Mouse (Mus musculus) splenic B cell, adult 2 months (primary cell): ENCODE measurements around the gene Sohlh1.
"Not testable (repeated sequence)": the region's sequence is repeated elsewhere in the genome, so short reads cannot be mapped to it uniquely, and the experiment has no call there.

Source experiments
- DNase-seq: peaks from one replicate; pipeline ENCODE4 v3.0.0-alpha.2; 2011; ENCODE audit warnings: low read depth, low spot score
- H3K27me3 ChIP-seq: 2 replicates; pipeline ENCODE4 v1.6.1; 2012; ENCODE audit warnings: mild to moderate bottlenecking, low read length, moderate library complexity, mixed read lengths; ENCODE audit not compliant: control insufficient read depth, poor library complexity, insufficient read depth, severe bottlenecking
- H3K36me3 ChIP-seq: 2 replicates; pipeline ENCODE4 v1.6.1; 2012; ENCODE audit warnings: mild to moderate bottlenecking, low read length, moderate library complexity, mixed read lengths; ENCODE audit not compliant: control insufficient read depth, poor library complexity, insufficient read depth, severe bottlenecking

Gene Sohlh1

DNA sequence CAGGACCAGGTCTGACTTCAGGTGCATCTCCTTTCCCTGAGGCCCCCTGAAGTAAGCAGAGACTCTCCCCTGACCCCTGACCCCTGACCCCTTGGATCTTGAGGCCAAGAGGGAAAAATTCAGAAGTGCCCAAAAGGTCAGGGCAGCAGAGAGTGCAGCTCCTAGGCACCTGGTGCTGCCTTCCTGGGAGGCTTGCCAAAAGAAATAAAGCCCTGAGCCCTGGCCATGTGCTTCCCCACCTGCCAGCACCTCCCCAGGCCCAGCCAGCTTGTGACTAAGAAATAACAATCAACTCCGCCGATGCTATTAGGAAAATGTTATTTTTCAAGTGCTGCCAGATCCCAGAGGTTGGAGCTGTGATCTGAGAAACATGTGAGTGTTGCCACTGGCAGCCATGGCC lies 15.0 kb upstream of the Sohlh1 start:
- Histone ChIP-seq H3K36me3 (no peaks in the 10 kb centered on the region), H3K27me3 (no peaks in the 10 kb centered on the region)
- no peak for DNase-seq

DNA sequence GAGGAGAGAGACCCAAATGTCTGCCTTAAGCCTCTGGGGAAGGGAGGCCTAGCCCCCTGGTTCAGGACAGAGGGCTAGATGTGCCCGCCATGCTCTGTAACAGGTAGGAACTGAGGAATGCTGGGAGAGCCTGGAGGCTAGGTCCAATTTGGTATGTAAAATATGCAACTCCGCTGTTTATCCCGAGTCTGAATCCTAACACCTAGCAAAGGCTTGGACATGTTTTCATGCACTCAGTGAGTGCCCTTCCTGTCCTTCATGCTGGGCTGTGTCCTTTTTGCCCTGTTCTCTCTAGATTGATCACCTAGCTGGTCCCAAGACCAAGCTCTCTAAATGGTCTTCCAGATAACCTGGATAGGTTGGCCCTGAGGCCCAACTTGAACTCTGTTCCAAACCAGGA lies 12.8 kb upstream of the Sohlh1 start:
- no peaks in the 10 kb centered on the region for H3K36me3 ChIP-seq
- H3K27me3 ChIP-seq, result no peaks in the 10 kb centered on the region
- DNase-seq, result no peak

DNA sequence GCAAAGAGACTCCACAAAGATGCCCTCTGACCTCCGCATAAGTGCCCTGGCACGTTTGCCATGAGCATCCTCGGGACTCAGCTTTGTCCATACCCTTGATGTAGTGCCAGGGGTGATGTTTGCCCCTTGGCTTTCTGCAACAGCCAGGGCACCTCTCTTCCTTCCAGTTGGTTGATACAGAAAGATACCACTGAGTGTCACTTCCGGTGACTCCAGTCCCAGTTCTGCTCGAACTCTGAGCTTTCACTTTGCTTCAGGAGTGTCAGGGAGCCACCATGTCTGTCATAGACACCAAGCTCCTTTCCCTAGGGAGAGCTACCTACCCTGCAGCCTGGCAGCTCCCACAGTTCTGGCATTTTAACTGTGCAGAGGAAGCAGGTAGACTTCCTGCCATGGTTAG lies 7.0 kb upstream of the Sohlh1 start:
- no peak for DNase-seq
- no peaks in the 10 kb centered on the region for H3K36me3 ChIP-seq
- H3K27me3 ChIP-seq, result no peaks in the 10 kb centered on the region

DNA sequence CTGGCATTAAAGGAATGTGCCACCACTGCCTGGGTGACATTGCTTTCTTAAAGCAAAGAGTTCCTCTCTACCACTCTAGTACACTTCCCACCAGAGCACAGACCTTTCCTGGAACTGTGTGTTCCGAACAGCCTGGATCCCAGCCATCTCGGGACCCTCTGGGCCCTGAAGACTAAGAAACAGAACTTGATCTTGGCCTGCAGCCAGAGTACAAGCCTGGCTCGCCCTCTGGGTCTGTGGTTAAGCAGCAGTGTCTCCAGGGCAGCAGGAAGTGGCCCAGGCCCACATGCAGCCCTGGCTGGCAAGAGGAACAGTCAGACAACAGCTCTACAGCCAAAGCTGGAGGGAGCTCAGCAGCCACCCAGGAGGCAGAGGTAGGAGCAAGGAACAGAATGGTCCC lies 5.6 kb upstream of the Sohlh1 start:
- DNase-seq, result no peak
- Histone ChIP-seq H3K27me3 (no peaks in the 10 kb centered on the region), H3K36me3 (no peaks in the 10 kb centered on the region)

DNA sequence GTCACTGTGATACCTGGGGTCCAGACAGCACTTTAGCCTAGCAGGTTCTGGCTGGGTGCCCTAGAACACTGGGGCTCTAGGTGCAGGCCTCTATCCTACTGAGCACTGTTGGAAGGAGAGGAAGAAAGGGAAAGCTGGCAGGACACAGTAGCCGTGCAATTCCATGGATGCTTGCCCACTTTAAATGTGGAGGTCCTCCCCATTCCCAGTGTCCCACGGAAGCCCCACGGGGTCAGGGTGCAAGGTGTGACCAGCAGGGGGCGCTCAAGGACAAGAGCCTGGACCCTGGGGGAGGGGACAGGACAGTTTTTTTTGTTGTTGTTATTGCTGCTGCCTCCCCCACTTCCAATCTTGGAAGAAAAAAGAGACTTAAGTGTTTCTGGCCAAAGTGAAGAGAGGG lies 3.3 kb upstream of the Sohlh1 start:
- no peaks in the 10 kb centered on the region for H3K27me3 ChIP-seq
- peak; percentile 51 for DNase-seq
- no peaks in the 10 kb centered on the region for H3K36me3 ChIP-seq

GRCm38 (mm10) chr2:25846516-25846915 lies 532 bp downstream of the Sohlh1 start:
- no peak for DNase-seq
- Histone ChIP-seq H3K27me3 (no peaks in the 10 kb centered on the region), H3K36me3 (no peaks in the 10 kb centered on the region)

GRCm38 (mm10) chr2:25844097-25844496 lies 3.0 kb downstream of the Sohlh1 start:
- DNase-seq, result no peak
- Histone ChIP-seq H3K36me3 (no peaks in the 10 kb centered on the region), H3K27me3 (no peaks in the 10 kb centered on the region)

- no peaks in the 10 kb centered on the region for H3K27me3 ChIP-seq
- H3K36me3 ChIP-seq, result no peaks in the 10 kb centered on the region
- DNase-seq, result no peak
Observed at GRCm38 (mm10) chr2:25842758-25843157, 4.3 kb downstream of the Sohlh1 start.

DNA sequence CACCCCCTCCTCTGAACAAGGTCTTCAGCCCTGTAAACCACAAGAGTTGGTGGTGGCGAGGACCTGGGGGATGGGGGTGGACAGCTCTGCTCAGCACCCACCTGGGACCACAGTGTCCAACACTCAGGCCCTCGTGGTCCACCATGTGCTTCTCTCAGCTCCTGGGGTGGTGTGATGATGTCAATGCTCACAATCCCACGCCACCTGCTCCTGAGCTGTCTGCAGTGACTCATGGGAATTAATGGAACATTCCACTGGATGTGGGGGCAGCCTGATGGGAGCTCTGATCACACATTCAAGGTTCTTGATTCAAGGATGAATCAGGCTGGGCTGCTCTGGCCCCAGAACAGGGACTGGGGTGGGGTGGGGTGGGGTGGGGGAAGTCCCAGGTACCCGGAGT lies 4.9 kb downstream of the Sohlh1 start:
- no peak for DNase-seq

DNA sequence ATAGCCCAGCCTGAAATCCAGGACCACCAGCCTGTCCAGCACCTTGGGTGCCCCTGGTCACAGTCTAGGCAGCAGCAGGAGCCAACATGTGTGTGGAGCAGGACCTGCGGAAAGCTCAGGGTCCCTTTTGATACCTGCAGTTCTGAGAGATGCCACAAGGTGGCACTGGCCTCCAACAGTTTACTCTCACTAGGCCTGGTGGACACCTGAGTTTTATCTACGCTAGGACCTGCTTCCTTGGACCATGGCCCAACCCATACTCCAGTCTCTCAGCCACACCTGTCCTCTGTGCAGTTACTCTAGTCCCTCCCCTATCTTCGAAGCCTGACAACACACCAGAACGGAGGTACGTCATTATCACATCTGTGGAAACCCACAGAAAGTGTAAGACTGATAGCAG lies 10.8 kb downstream of the Sohlh1 start:
- peak; percentile 73 for DNase-seq
- no peaks in the 10 kb centered on the region for H3K27me3 ChIP-seq
- H3K36me3 ChIP-seq, result no peaks in the 10 kb centered on the region

More for the DNA sequence above, 4.9 kb downstream of the Sohlh1 start:
- H3K27me3 ChIP-seq, result no peaks in the 10 kb centered on the region
- no peaks in the 10 kb centered on the region for H3K36me3 ChIP-seq

DNA sequence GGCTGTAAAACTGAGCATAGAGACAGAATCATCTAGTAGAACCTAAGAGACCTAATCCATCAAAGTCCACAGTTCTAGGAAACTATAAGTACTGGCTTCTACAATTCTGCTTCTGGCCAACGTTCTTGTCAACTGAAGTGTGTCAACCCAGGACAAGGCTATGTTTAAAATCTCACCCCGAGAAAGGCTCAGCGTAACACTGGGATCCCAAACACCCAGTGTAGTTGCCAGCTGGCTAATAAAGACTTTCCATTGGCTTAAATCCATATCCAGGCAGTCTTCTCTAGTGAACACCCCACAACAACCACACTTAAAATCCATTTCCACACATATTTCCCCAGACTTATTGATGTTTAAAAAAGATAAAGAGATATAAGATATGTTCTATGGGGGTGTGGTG lies 16.3 kb downstream of the Sohlh1 start:
- Histone ChIP-seq H3K36me3 (no peaks in the 10 kb centered on the region), H3K27me3 (no peaks in the 10 kb centered on the region)
- DNase-seq, result no peak

DNA sequence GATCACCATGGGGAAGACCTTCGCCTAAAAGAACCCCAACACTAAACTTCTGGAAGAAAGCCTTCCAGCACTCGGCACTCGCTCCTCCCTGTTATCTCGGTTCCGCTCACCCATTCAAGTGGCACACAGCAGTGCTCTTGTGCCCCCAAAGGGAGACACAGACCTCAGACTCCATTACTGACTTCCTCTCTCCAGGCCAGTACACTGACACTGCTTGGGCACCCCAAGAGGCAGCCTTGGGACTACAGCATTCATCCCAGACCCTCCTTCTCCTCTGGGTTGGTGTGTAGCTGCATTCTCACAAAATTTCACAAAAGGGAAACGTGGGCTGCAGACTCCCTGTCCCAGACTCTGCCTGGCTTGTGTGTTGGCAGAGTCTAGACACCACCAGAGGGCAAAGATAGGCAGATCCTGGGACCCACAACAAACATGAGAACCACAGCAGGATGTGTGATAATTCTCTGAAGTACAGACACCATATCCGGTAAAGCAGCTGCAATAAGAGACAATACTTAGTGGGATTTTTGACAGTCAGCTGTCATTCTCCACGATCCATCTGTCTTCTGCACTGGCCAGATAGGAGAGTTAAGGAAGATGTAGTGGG lies 18.6 kb downstream of the Sohlh1 start:
- H3K36me3 ChIP-seq, result no peaks in the 10 kb centered on the region
- no peak for DNase-seq
- H3K27me3 ChIP-seq, result no peaks in the 10 kb centered on the region

DNA sequence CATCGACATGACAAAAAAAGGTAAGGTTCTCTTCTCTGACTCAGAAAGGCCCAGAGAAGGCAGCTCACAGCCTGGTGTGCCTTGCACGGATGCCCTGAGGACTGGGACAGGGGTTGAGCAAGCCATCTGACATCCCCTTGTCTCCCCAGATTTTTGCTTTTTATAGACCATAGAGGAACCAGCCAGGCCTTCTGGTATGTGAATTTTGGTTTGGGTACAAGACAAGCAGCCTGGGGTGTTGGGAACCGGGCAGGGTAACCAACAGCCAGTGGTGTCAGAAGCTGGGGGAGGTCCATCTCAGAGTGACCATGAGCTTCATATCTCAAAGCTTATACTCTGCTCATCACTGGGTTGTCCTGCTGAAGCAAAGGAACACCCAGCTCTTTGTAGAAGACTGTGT lies 22.3 kb downstream of the Sohlh1 start:
- Histone ChIP-seq H3K36me3 (no peaks in the 10 kb centered on the region), H3K27me3 (no peaks in the 10 kb centered on the region)
- DNase-seq, result no peak

- Histone ChIP-seq H3K27me3 (no peaks in the 10 kb centered on the region), H3K36me3 (no peaks in the 10 kb centered on the region)
- DNase-seq, result no peak
Observed at GRCm38 (mm10) chr2:25822806-25823205, 24.2 kb downstream of the Sohlh1 start, which contains the start of gene Lcn9. Gene Lcn9 (plus strand): TSS chr2:25823153.

DNA sequence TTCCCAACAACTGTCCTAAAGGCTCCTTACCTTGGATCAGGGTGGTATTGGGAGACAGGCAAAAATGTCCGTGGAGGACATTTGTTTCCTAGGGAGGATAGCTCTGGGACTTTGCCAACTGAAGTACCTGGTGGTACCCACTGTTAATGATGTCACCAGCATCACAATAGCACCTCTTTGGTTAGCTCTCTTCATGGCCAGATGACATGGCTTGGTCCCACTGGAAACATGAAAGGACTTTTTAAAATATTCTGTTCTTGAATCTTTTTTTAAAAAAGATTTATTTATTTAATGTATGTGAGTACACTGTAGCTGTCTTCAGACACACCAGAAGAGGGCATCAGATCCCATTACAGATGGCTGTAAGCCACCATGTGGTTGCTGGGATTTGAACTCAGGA lies 31.3 kb downstream of the Sohlh1 start, which contains the start of gene Glt6d1:
Glt6d1 (minus strand) TSS at position 101 of the 400 bp plus-strand sequence.
- not testable (repeated sequence) for H3K27me3 ChIP-seq, DNase-seq, H3K36me3 ChIP-seq

GRCm38 (mm10) chr2:25813364-25813763 lies 33.7 kb downstream of the Sohlh1 start:
- Histone ChIP-seq H3K36me3 (no peaks in the 10 kb centered on the region), H3K27me3 (no peaks in the 10 kb centered on the region)
- no peak for DNase-seq
